Mouse (Mus musculus) heart, postnatal 36 days (tissue): ENCODE results near the gene Zfp874a. TPM values are rescaled to one million over a fixed set of nuclear protein-coding genes. Genes with fewer than 3 reads are reported as not detected.
"Not testable (repeated sequence)": the region's sequence is repeated elsewhere in the genome, so short reads cannot be mapped to it uniquely, and the experiment has no call there.

Source experiments
- DNase-seq, 2 experiments: peaks; one replicate each; pipeline ENCODE4 v3.0.0; 2021 to 2022
- intact Hi-C: fragments of 180-260 bp; cut with DNase I; formaldehyde crosslinking; loops from one replicate; pipeline ENCODE4 v1.15.1; 2025
- total RNA-seq, 2 experiments: library from RNA; stranded (reverse); gene quantifications; 2 replicates each; pipeline ENCODE4 v1.2.3; 2021

Gene Zfp874a
- total RNA-seq = 10 to 100 TPM in 1 of 2 experiments, 1 to 10 TPM in 1; 10.0 to 10.2 TPM

GRCm38 (mm10) chr13:67451172-67452020, at the start of gene Zfp874a:
Zfp874a (minus strand) TSS chr13:67451624.
- intact Hi-C loops = loop anchor here (1.0 to 2.0 kb wide), 4 partner anchors 33 to 101 kb away; partner anchors contain the start of genes Zfp748 and Zfp874b
- peak; percentile 90 to 91 for DNase-seq

GRCm38 (mm10) chr13:67500908-67501307, 49.5 kb upstream of the Zfp874a start:
- no peak for DNase-seq
- intact Hi-C loops = loop anchor here (2.0 to 5.0 kb wide), 3 partner anchors 18 to 139 kb away; partner anchors contain the start of genes Gm28044 and Zfp953

DNA sequence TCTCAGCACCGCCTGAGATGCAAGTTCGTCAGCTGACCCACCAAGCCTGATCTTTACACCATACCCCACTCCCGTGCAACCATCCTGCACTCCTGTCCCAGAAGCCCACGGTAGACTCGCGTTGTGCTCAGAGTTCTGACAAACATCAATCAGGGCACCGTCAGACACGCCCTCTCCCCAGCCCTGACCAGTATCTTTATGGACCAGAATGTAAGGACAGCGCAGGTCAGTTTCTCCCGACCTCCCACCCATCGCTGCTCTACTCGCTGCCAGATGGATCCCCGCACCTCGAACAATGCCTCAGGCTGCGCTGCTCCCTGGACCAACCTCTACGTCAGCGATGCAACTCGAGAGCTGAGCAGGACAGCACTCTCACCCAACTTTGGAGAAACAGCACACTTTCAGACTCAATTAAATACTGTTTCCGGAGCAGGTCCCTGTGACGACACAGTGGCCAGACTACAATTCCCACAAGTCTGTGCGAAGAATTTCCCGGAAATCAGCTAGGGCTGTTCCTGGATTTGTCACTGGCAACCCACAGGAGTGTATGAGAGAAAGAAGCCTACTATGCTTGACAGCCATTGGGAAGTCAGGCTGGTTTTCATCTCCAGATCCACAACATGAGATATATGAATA, 48.8 kb upstream of the Zfp874a start, which contains the start of gene Zfp58:
Gene Zfp58 (minus strand): TSS at position 472 of the 636 bp plus-strand sequence.
- intact Hi-C loops = loop anchor here (2.0 to 5.0 kb wide), 3 partner anchors 17 to 138 kb away; partner anchors contain the start of genes Gm28044 and Zfp953
- DNase-seq = peak; percentile 82 to 85

DNA sequence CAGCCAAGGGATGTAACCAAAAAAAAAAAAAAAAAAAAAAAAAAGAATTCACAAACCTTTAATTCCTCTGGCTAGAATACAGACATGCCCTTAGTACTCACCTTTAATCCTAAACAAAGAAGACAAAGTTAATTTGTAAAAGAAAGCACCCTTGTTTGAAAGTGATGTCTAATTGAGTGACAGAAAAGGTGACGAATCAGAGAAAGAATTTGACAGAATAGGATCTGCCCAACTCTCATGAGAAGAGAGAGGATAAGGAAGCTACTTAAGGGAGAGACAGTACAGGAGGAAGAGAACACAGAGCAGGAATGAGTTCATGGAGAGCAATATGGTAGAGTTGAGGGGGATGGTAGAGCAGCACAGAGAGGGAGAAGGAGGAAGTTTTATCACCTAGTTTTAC, 44.2 kb upstream of the Zfp874a start:
- intact Hi-C loops = no loop called here
- no peak for DNase-seq

- DNase-seq = no peak
- intact Hi-C loops = loop anchor here (1.0 to 5.0 kb wide), 3 partner anchors 33 to 122 kb away; partner anchors contain the start of genes Gm28044, Zfp748, Zfp874a and Zfp953
These were observed 33.0 kb upstream of the Zfp874a start for GRCm38 (mm10) chr13:67484424-67484811.

- peak; percentile 88 to 91 for DNase-seq
- intact Hi-C loops = loop anchor here (1.0 to 5.0 kb wide), 4 partner anchors 17 to 122 kb away; partner anchors contain the start of genes Gm28044, Zfp58, Zfp748 and Zfp874a
These were observed 32.4 kb upstream of the Zfp874a start, which contains the start of gene Zfp874b for GRCm38 (mm10) chr13:67483625-67484423. Zfp874b (minus strand) TSS chr13:67484258.

DNA sequence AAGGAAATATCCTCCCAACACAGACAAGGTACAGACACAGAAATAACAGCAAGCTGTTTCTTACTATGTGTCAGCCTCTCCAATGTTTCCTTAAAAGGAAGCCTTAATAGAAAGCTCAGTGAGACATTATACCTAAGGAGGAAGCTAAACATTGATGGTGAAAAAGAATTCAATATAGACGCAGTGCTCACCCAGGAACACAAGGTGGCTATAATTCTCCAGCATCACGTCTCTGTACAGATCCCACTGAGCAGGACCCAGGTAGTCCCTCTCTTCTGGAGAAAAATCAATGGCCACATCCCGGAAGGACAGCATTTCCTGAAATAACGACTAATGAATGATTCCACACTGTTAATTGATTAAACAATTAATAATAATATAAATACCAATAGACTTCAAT, 30.1 kb upstream of the Zfp874a start:
- intact Hi-C loops = loop anchor here (5.0 kb wide), 2 partner anchors 71 to 119 kb away; partner anchors contain the start of genes Gm28044, Zfp748 and Zfp953
- DNase-seq = no peak

DNA sequence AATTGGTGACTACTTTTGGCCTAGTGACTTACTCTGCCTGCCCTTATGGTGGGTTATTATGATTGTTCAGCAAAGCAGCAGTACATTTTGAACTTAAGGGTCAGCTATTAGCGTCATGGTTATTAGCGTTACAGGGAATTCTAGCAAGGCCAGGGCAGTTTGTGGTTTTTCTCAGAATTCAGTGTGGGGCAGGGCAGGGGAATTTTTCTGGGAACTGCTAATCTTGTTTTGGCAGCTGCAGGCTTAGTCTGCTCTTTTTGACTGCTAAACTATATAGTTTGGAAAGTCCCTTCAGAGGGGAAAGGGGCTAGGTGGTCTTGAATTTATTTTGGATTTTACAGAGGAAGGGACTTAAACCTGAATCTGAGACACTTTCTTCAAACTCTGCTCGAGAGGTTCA, 17.9 kb upstream of the Zfp874a start:
- intact Hi-C loops = no loop called here
- no peak for DNase-seq

- DNase-seq, intact Hi-C loops: not testable (repeated sequence)
These were observed 12.2 kb upstream of the Zfp874a start for GRCm38 (mm10) chr13:67463506-67464185.

GRCm38 (mm10) chr13:67452021-67452309, 541 bp upstream of the Zfp874a start:
- intact Hi-C loops = no loop called here
- DNase-seq = peak in 1 of 2 experiments; percentile 10

DNA sequence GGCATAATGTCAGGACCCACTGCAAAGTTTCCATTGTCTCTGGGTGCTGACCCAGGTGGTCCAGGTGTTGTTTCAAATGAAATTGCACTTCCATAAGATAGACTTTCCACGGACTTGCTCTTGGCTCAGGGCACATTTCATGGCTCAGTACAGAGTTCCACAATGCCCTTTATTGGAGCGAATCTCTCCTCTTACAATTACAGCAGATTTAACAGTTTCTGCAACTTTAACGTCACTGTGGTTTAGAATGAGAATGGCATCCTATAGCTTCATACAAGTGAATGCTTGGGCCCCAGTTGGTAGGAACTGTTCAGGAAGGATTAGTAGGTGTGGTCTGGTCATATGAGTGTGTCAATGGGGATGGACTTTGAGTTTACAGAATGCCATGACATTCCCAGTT, 14.3 kb downstream of the Zfp874a start:
- DNase-seq = not testable (repeated sequence)

DNA sequence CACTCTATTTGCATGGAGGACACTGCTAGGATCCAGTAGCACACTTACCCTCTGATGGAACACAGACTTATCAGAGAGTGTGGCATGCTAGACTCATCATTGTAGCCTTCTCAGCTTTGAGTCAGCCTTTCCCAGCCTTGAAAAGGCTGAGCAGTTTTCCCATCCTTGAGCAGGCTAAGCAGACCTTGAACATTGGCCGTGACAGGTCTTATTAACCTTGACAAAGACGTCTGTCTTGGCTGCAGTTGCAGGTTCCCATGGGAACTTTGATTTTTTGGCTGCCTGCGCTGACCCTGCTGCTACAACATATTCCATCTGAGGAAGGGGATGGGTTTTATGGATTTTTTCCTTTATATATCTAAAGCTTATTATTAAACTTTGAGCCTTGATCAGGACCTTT, 23.3 kb downstream of the Zfp874a start:
- no peak for DNase-seq

More for the DNA sequence above, 14.3 kb downstream of the Zfp874a start:
- intact Hi-C loops = not testable (repeated sequence)

GRCm38 (mm10) chr13:67425699-67426098, 25.7 kb downstream of the Zfp874a start:
- DNase-seq, intact Hi-C loops: not testable (repeated sequence)

More for the DNA sequence above, 23.3 kb downstream of the Zfp874a start:
- intact Hi-C loops = no loop called here

- DNase-seq, intact Hi-C loops: not testable (repeated sequence)
These were observed 28.9 kb downstream of the Zfp874a start for GRCm38 (mm10) chr13:67422532-67422931.

GRCm38 (mm10) chr13:67421207-67421857, 30.1 kb downstream of the Zfp874a start, which contains the start of gene Zfp459:
Zfp459 (minus strand) TSS chr13:67421418.
- intact Hi-C loops = no loop called here
- peak; percentile 15 to 20 for DNase-seq

GRCm38 (mm10) chr13:67420558-67421206, 30.7 kb downstream of the Zfp874a start:
- no peak for DNase-seq
- intact Hi-C loops = no loop called here

DNA sequence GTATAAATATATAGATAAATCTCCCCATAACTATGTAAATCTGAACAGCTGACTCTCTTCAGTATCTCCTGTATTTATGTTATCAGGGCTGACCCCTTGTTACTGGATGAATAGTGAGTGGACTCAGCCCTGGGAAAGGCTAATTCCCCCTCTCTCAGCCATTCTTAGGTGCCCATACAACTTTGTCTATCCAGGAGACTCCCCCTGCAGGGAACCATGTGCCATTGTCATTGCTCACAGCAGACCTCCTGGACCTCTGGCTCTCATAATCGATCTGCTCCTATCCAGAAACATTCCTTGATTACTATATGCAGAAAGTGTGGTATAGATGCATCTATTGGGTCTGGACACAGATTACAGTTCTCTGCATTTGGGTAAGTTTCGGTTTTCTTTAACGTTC, 34.6 kb downstream of the Zfp874a start:
- intact Hi-C loops = no loop called here

GRCm38 (mm10) chr13:67415759-67416158, 35.7 kb downstream of the Zfp874a start:
- DNase-seq = no peak
- intact Hi-C loops = no loop called here

More for the DNA sequence above, 34.6 kb downstream of the Zfp874a start:
- no peak for DNase-seq
